13 mouse cellular contexts compared by ENCODE assay signal in the genomic region with DNA sequence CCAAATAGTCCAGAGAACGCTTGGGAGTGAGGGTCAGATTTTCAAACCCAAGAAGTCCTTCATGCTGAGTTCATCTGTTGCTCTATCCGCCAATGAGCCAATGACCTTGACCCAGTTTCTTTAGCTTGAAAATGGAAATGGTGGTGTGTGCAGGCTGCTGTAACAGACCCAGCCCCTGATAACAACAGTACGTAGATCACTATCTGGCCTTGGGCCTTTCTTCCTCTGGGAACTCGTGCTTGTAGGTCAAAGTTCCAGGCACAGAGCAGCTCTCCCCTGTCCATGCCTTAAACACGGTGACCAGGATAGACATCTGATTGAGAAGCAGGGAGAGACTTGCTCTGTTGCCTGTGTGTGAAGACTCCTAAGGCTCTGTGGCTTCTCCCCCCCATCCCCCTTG.
DNase-seq lines count a peak whose midpoint lies in the region.
"Had no signal": no experiment of that assay in that cellular context is flagged by ENCODE, and none has a peak within 500 bp of the region (broad histone marks: within the 10 kb centered on the region; RNA-seq: fewer than 3 reads in every experiment).

No protein-coding gene starts in this region.

- peak; percentile 34 to 39 for DNase-seq in adrenal gland, postnatal 36 days
- no peak for DNase-seq in adrenal gland, postnatal 14 days
- DNase-seq in heart, adult 11 months: peak; percentile 66
- no peak for DNase-seq in heart, adult 18-20 months
- DNase-seq: adrenal gland, adult 2 months; adrenal gland, postnatal 10 days; cerebellum, adult 11 months; cerebellum, adult 18-20 months; cerebellum, adult 8-10 months; cerebellum, adult 9-11 months; cerebellum, postnatal 14 days; cerebellum, postnatal 36 days; embryo, embryonic 11 days had no signal

Comparison
In these comparisons a context has a peak if more than half of its experiments do, and no peak if none do; other contexts are left out.
1. DNase-seq: peak in adrenal gland, postnatal 36 days (2 of 2) and heart, adult 11 months (single experiment); none in adrenal gland, postnatal 14 days (single experiment) and heart, adult 18-20 months (0 of 2).